ENCODE assay signal across 24 mouse cellular contexts in the genomic region with DNA sequence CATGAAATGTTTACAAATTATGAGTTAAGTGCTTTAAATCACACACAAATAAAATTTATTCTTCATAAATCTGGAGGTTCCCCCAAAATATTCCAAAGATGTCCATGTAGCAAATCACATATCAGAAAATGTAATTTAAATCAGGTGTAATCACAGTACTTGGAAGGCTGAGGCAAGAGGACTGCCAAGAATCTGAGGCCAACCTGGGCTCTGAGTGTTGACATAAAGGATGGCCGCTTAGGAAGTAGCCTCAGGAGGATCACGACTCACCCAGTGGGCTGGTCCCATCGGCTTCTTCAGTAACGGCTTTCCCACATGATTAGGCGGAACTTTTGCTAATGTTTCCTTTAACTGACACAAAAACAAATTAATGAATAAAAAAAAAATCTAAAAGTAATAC. TPM values are rescaled to one million over a fixed set of nuclear protein-coding genes. Genes with fewer than 3 reads are reported as not detected.
A peak's percentile ranks its signal among the peaks of the same experiment; 100 is the strongest.
DNase-seq lines count a peak whose midpoint lies in the region; ATAC-seq lines count a peak whose summit lies in the region.
"Had no signal": no experiment of that assay in that cellular context is flagged by ENCODE, and none has a peak within 500 bp of the region (broad histone marks: within the 10 kb centered on the region; RNA-seq: fewer than 3 reads in every experiment).

No protein-coding gene starts in this region.

- no peak overlapping the region for H3K4me3 ChIP-seq in heart, embryonic 11.5 days (ENCODE audit: low read depth, low read length)
- H3K4me3 ChIP-seq in lung, embryonic 16.5 days (ENCODE audit: low read length) = no peak overlapping the region
- H3K4me3 ChIP-seq in forebrain, embryonic 13.5 days = no peak overlapping the region
- H3K4me3 ChIP-seq: embryonic facial prominence, embryonic 10.5 days; embryonic facial prominence, embryonic 12.5 days had no signal

- no peak overlapping the region for H3K4me2 ChIP-seq in heart, embryonic 11.5 days
- no peak overlapping the region for H3K4me2 ChIP-seq in lung, embryonic 16.5 days (ENCODE audit: low read depth, low read length)
- H3K4me2 ChIP-seq in forebrain, embryonic 13.5 days = no peak overlapping the region
- H3K4me2 ChIP-seq: embryonic facial prominence, embryonic 12.5 days had no signal

- 64% methylated on average over 5 of the region's 5 CpGs for WGBS in heart, embryonic 11.5 days (ENCODE audit: insufficient replicate concordance)
- 27% methylated on average over 5 of the region's 5 CpGs for WGBS in lung, embryonic 16.5 days
- 86% methylated on average over 5 of the region's 5 CpGs for WGBS in forebrain, embryonic 13.5 days

- H3K4me1 ChIP-seq in heart, embryonic 11.5 days (ENCODE audit: control insufficient read depth, insufficient read depth, low read length) = peaks cover 9% of the 10 kb centered on the region
- peaks cover 4% of the 10 kb centered on the region; the same call in 1 of the 2 replicates for H3K4me1 ChIP-seq in lung, embryonic 16.5 days (replicated peaks; ENCODE audit: control insufficient read depth, insufficient read depth, low read length)
- H3K4me1 ChIP-seq in forebrain, embryonic 13.5 days = no peaks in the 10 kb centered on the region
- H3K4me1 ChIP-seq: embryonic facial prominence, embryonic 10.5 days; embryonic facial prominence, embryonic 12.5 days had no signal

- no peaks in the 10 kb centered on the region for H3K27me3 ChIP-seq in heart, embryonic 11.5 days (ENCODE audit: control insufficient read depth, insufficient read depth, low read length)
- no peaks in the 10 kb centered on the region for H3K27me3 ChIP-seq in lung, embryonic 16.5 days (ENCODE audit: control insufficient read depth, insufficient read depth, low read depth, low read length)
- no peaks in the 10 kb centered on the region for H3K27me3 ChIP-seq in forebrain, embryonic 13.5 days
- H3K27me3 ChIP-seq: CH12.LX; embryonic facial prominence, embryonic 12.5 days had no signal

- peak; percentile 58 for DNase-seq in heart, adult 11 months
- no peak for DNase-seq in lung, postnatal 10 days
- DNase-seq in lung, postnatal 36 days = peak; percentile 27
- no peak for DNase-seq in lung, postnatal 25 days (ENCODE audit: low spot score)
- peak; percentile 86 for DNase-seq in NIH3T3 (ENCODE audit: low read depth)
- DNase-seq: adrenal gland, adult 2 months; adrenal gland, postnatal 10 days; adrenal gland, postnatal 25 days; B cell, adult 2 months; cerebellum, adult 11 months; cerebellum, adult 18-20 months; cerebellum, adult 8-10 months; cerebellum, adult 9-11 months; cerebellum, postnatal 14 days had no signal

- H3K36me3 ChIP-seq in heart, embryonic 11.5 days (ENCODE audit: control insufficient read depth, insufficient read depth, low read length) = peaks cover 8% of the 10 kb centered on the region
- peaks cover 10% of the 10 kb centered on the region; the same call in 1 of the 2 replicates for H3K36me3 ChIP-seq in lung, embryonic 16.5 days (ENCODE audit: control insufficient read depth, insufficient read depth, low read length)
- peaks cover 50% of the 10 kb centered on the region for H3K36me3 ChIP-seq in forebrain, embryonic 13.5 days (ENCODE audit: poor library complexity, severe bottlenecking)

- H3K27ac ChIP-seq in heart, embryonic 11.5 days (ENCODE audit: low read depth, low read length) = no peak overlapping the region
- no peak overlapping the region for H3K27ac ChIP-seq in lung, embryonic 16.5 days (ENCODE audit: low read length)
- H3K27ac ChIP-seq in forebrain, embryonic 13.5 days = no peak overlapping the region
- H3K27ac ChIP-seq: embryonic facial prominence, embryonic 10.5 days; embryonic facial prominence, embryonic 12.5 days had no signal

- no peak for ATAC-seq in heart, embryonic 11.5 days (replicated peaks; ENCODE audit: insufficient number of reproducible peaks, low FRiP score, low TSS enrichment)
- ATAC-seq in lung, embryonic 16.5 days (ENCODE audit: low read depth) = 0 out of 2 replicates have a peak, but pooled peaks have one; percentile 34
- ATAC-seq in forebrain, embryonic 13.5 days = no peak
- ATAC-seq: CD4-positive, CD25-positive, alpha-beta regulatory T cell, adult 4 months; forebrain, embryonic 14.5 days; forebrain, embryonic 16.5 days had no signal

- no peak overlapping the region for H3K9ac ChIP-seq in heart, embryonic 11.5 days (ENCODE audit: low read depth, low read length)
- no peak overlapping the region for H3K9ac ChIP-seq in lung, embryonic 16.5 days (ENCODE audit: low read length)
- no peak overlapping the region for H3K9ac ChIP-seq in forebrain, embryonic 13.5 days
- H3K9ac ChIP-seq: embryonic facial prominence, embryonic 12.5 days had no signal

- no peaks in the 10 kb centered on the region for H3K9me3 ChIP-seq in heart, embryonic 11.5 days (replicated peaks; ENCODE audit: control insufficient read depth, low read length)
- no peaks in the 10 kb centered on the region for H3K9me3 ChIP-seq in lung, embryonic 16.5 days (ENCODE audit: control insufficient read depth, low read length)
- H3K9me3 ChIP-seq in forebrain, embryonic 13.5 days (replicated peaks) = no peaks in the 10 kb centered on the region
- H3K9me3 ChIP-seq: embryonic facial prominence, embryonic 10.5 days; embryonic facial prominence, embryonic 12.5 days; G1E had no signal

RNA-seq across cellular contexts. Expression of gene Fam98a, which starts 11.9 kb away (rescaled TPM):
- 9.2 TPM in 2 replicates for polyA plus RNA-seq in heart, embryonic 11.5 days (2014; fragmentation: Nextera tagmentation; extraction: Ambion mirVana)
- 19.6 and 21.1 TPM in 2 replicates for polyA plus RNA-seq in lung, embryonic 16.5 days (2015; fragmentation: Nextera tagmentation; extraction: Ambion mirVana)
- polyA plus RNA-seq in forebrain, embryonic 13.5 days (2015; fragmentation: Nextera tagmentation; extraction: Ambion mirVana) = 30.9 and 31.9 TPM in 2 replicates

Comparison
In these comparisons a context has a peak if more than half of its experiments do, and no peak if none do; other contexts are left out.
1. DNase-seq: peak in heart, adult 11 months (single experiment), lung, postnatal 36 days (single experiment) and NIH3T3 (single experiment); none in lung, postnatal 10 days (single experiment) and lung, postnatal 25 days (single experiment).